Mouse (Mus musculus): ENCODE data around the gene Mettl14.
"Not testable (repeated sequence)": the region's sequence is repeated elsewhere in the genome, so short reads cannot be mapped to it uniquely, and the experiment has no call there.

Gene Mettl14

GRCm38 (mm10) chr3:123385486-123386156 is at the start of gene Mettl14:
Mettl14 (minus strand) TSS chr3:123386108.
- DNase-seq, result peak; percentile 97

- no peak for DNase-seq
Observed at GRCm38 (mm10) chr3:123433362-123433761, 47.5 kb upstream of the Mettl14 start.

GRCm38 (mm10) chr3:123431951-123432674 is 46.2 kb upstream of the Mettl14 start:
- DNase-seq, result no peak

- DNase-seq, result no peak
Observed at GRCm38 (mm10) chr3:123429597-123430458, 43.9 kb upstream of the Mettl14 start.

- DNase-seq, result no peak
Observed at GRCm38 (mm10) chr3:123428005-123428404, 42.1 kb upstream of the Mettl14 start.

GRCm38 (mm10) chr3:123425647-123426046 is 39.7 kb upstream of the Mettl14 start:
- DNase-seq, result peak; percentile 19

GRCm38 (mm10) chr3:123413173-123413572 is 27.3 kb upstream of the Mettl14 start:
- no peak for DNase-seq

GRCm38 (mm10) chr3:123411821-123412578 is 26.1 kb upstream of the Mettl14 start:
- DNase-seq, result no peak

GRCm38 (mm10) chr3:123404945-123405344 is 19.0 kb upstream of the Mettl14 start:
- DNase-seq, result no peak

- DNase-seq, result no peak
Observed at GRCm38 (mm10) chr3:123397562-123398481, 11.9 kb upstream of the Mettl14 start.

GRCm38 (mm10) chr3:123395611-123396010 is 9.7 kb upstream of the Mettl14 start:
- DNase-seq, result no peak

- no peak for DNase-seq
Observed at GRCm38 (mm10) chr3:123391180-123391579, 5.3 kb upstream of the Mettl14 start.

GRCm38 (mm10) chr3:123386157-123386780 is 361 bp upstream of the Mettl14 start:
- DNase-seq, result peak; percentile 20

- no peak for DNase-seq
Observed at GRCm38 (mm10) chr3:123385118-123385485, 806 bp downstream of the Mettl14 start.

- no peak for DNase-seq
Observed at GRCm38 (mm10) chr3:123384435-123384834, 1.5 kb downstream of the Mettl14 start.

GRCm38 (mm10) chr3:123376562-123376961 is 9.3 kb downstream of the Mettl14 start:
- no peak for DNase-seq

GRCm38 (mm10) chr3:123371766-123372535 is 14.0 kb downstream of the Mettl14 start:
- peak; percentile 57 for DNase-seq

- no peak for DNase-seq
Observed at GRCm38 (mm10) chr3:123370927-123371326, 15.0 kb downstream of the Mettl14 start.

GRCm38 (mm10) chr3:123369161-123369560 is 16.7 kb downstream of the Mettl14 start:
- DNase-seq, result no peak

- DNase-seq, result not testable (repeated sequence)
Observed at GRCm38 (mm10) chr3:123366820-123367219, 19.1 kb downstream of the Mettl14 start.

All from layer of hippocampus, adult 9-11 months (tissue).